Comparison of ENCODE assay signal across 28 mouse cellular contexts in genomic region chr9:48082461-48082860, GRCm38 (mm10).
DNase-seq lines count a peak whose midpoint lies in the region; ATAC-seq and TF ChIP-seq lines count a peak whose summit lies in the region.
"Had no signal": no experiment of that assay in that cellular context is flagged by ENCODE, and none has a peak within 500 bp of the region (broad histone marks: within the 10 kb centered on the region; RNA-seq: fewer than 3 reads in every experiment).

No protein-coding gene starts in this region.

- peaks cover 17% of the 10 kb centered on the region for H3K4me1 ChIP-seq in midbrain, embryonic 10.5 days
- H3K4me1 ChIP-seq in midbrain, postnatal 0 days (ENCODE audit: insufficient read depth, low read length), result no peaks in the 10 kb centered on the region
- peaks cover 23% of the 10 kb centered on the region for H3K4me1 ChIP-seq in forebrain, embryonic 13.5 days
- peaks cover 13% of the 10 kb centered on the region for H3K4me1 ChIP-seq in midbrain, embryonic 15.5 days
- no peaks in the 10 kb centered on the region for H3K4me1 ChIP-seq in heart, adult 2 months (ENCODE audit: control insufficient read depth, insufficient read depth, low read length)
- H3K4me1 ChIP-seq: embryonic facial prominence, embryonic 13.5 days; heart, embryonic 10.5 days; heart, embryonic 15.5 days; intestine, embryonic 15.5 days; liver, embryonic 12.5 days; stomach, embryonic 15.5 days had no signal

- H3K27ac ChIP-seq in midbrain, embryonic 10.5 days (replicated peaks), result 0 out of 2 replicates have a peak overlapping the region, but pooled peaks have one; percentile 43
- no peak overlapping the region for H3K27ac ChIP-seq in midbrain, postnatal 0 days (ENCODE audit: low read depth, low read length)
- peak overlapping the region; percentile 20; the same call in 1 of the 2 replicates for H3K27ac ChIP-seq in forebrain, embryonic 13.5 days
- no peak overlapping the region for H3K27ac ChIP-seq in midbrain, embryonic 15.5 days
- H3K27ac ChIP-seq in heart, adult 2 months, result no peak overlapping the region
- H3K27ac ChIP-seq: embryonic facial prominence, embryonic 13.5 days; heart, embryonic 10.5 days; heart, embryonic 15.5 days; hindbrain, embryonic 15.5 days; intestine, embryonic 15.5 days; kidney, postnatal 0 days; liver, embryonic 12.5 days; stomach, embryonic 15.5 days had no signal

- 31% methylated on average over 6 of the region's 6 CpGs for WGBS in midbrain, embryonic 10.5 days
- WGBS in midbrain, postnatal 0 days, result 27% methylated on average over 6 of the region's 6 CpGs
- WGBS in forebrain, embryonic 13.5 days, result 9% methylated on average over 6 of the region's 6 CpGs
- 16% methylated on average over 6 of the region's 6 CpGs for WGBS in midbrain, embryonic 15.5 days
- 72% methylated on average over 6 of the region's 6 CpGs for WGBS in heart, adult 2 months

- no peak overlapping the region for H3K9ac ChIP-seq in midbrain, postnatal 0 days (replicated peaks; ENCODE audit: low read length, poor library complexity, severe bottlenecking)
- H3K9ac ChIP-seq in forebrain, embryonic 13.5 days, result no peak overlapping the region
- no peak overlapping the region for H3K9ac ChIP-seq in midbrain, embryonic 15.5 days
- no peak overlapping the region for H3K9ac ChIP-seq in heart, adult 2 months (ENCODE audit: low read depth, low read length)
- H3K9ac ChIP-seq: embryonic facial prominence, embryonic 13.5 days; heart, embryonic 15.5 days; hindbrain, embryonic 15.5 days; intestine, embryonic 15.5 days; liver, embryonic 12.5 days; liver, postnatal 0 days; stomach, embryonic 15.5 days had no signal

- no peaks in the 10 kb centered on the region for H3K27me3 ChIP-seq in midbrain, embryonic 10.5 days (ENCODE audit: low read depth, poor library complexity, severe bottlenecking)
- no peaks in the 10 kb centered on the region for H3K27me3 ChIP-seq in midbrain, postnatal 0 days (ENCODE audit: insufficient read depth, low read length)
- no peaks in the 10 kb centered on the region for H3K27me3 ChIP-seq in forebrain, embryonic 13.5 days
- no peaks in the 10 kb centered on the region for H3K27me3 ChIP-seq in midbrain, embryonic 15.5 days (replicated peaks)
- no peaks in the 10 kb centered on the region for H3K27me3 ChIP-seq in heart, adult 2 months (ENCODE audit: control insufficient read depth, insufficient read depth, low read length)
- H3K27me3 ChIP-seq: embryonic facial prominence, embryonic 13.5 days; heart, embryonic 15.5 days; hindbrain, embryonic 15.5 days; intestine, embryonic 15.5 days; liver, embryonic 12.5 days; stomach, embryonic 15.5 days had no signal

- no peak for DNase-seq in midbrain, embryonic 10.5 days (ENCODE audit: low spot score)
- DNase-seq in midbrain, postnatal 0 days (ENCODE audit: low spot score), result no peak
- peak; percentile 16 for DNase-seq in ZHBTc4 (ENCODE audit: low read depth, low spot score)
- DNase-seq in heart, adult 2 months, result no peak
- no peak for DNase-seq in gastrocnemius, adult 18-20 months (ENCODE audit: low spot score)
- DNase-seq: adrenal gland, postnatal 14 days; B cell, adult 2 months; cerebellum, adult 18-20 months; cerebellum, postnatal 10 days; gastrocnemius, postnatal 14 days; kidney, adult 8-10 months; layer of hippocampus, postnatal 36 days; left cerebral cortex, postnatal 4 days; liver, postnatal 0 days; lung, postnatal 36 days; right cerebral cortex, postnatal 25 days; thymus, adult 18-20 months; thymus, postnatal 25 days had no signal

- intact Hi-C loops in heart, adult 2 months (cut with DNase I), result no loop called here

- no peak for TF ChIP-seq EP300 in heart, adult 2 months (IDR thresholded peaks at IDR 0.05; ENCODE audit: insufficient read depth, low read depth, low read length)

- no peak for TF ChIP-seq POLR2A in heart, adult 2 months (IDR thresholded peaks at IDR 0.05; ENCODE audit: insufficient read depth, low read depth, low read length)

- no peak for ATAC-seq in midbrain, postnatal 0 days (ENCODE audit: low FRiP score)
- 0 out of 2 replicates have a peak, but pooled peaks have one; percentile 21 for ATAC-seq in forebrain, embryonic 13.5 days
- peak; percentile 45; the same call in 1 of the 2 replicates for ATAC-seq in midbrain, embryonic 15.5 days (replicated peaks)
- ATAC-seq: intestine, embryonic 15.5 days; liver, embryonic 12.5 days; liver, postnatal 0 days had no signal

- H3K79me2 ChIP-seq in heart, adult 2 months (replicated peaks; ENCODE audit: control insufficient read depth, insufficient read depth, low read length), result no peaks in the 10 kb centered on the region

- no peak overlapping the region for H3K4me2 ChIP-seq in midbrain, postnatal 0 days (ENCODE audit: low read depth, low read length, poor library complexity, severe bottlenecking)
- H3K4me2 ChIP-seq in forebrain, embryonic 13.5 days, result peak overlapping the region; percentile 22; the same call in 1 of the 2 replicates
- H3K4me2 ChIP-seq in midbrain, embryonic 15.5 days, result no peak overlapping the region
- H3K4me2 ChIP-seq: embryonic facial prominence, embryonic 13.5 days; heart, embryonic 15.5 days; hindbrain, embryonic 15.5 days; intestine, embryonic 15.5 days; liver, embryonic 12.5 days; stomach, embryonic 15.5 days had no signal

- no peak overlapping the region for H3K4me3 ChIP-seq in midbrain, embryonic 10.5 days
- no peak overlapping the region for H3K4me3 ChIP-seq in midbrain, postnatal 0 days (ENCODE audit: low read depth, low read length)
- H3K4me3 ChIP-seq in forebrain, embryonic 13.5 days, result no peak overlapping the region
- no peak overlapping the region for H3K4me3 ChIP-seq in midbrain, embryonic 15.5 days
- no peak overlapping the region for H3K4me3 ChIP-seq in heart, adult 2 months
- H3K4me3 ChIP-seq: embryonic facial prominence, embryonic 13.5 days; heart, embryonic 10.5 days; heart, embryonic 15.5 days; hindbrain, embryonic 15.5 days; intestine, embryonic 15.5 days; liver, embryonic 12.5 days; stomach, embryonic 15.5 days had no signal

- TF ChIP-seq CTCF in midbrain, postnatal 0 days (IDR thresholded peaks at IDR 0.05), result no peak
- TF ChIP-seq CTCF in heart, adult 2 months (IDR thresholded peaks at IDR 0.05), result no peak

- H3K9me3 ChIP-seq in midbrain, embryonic 10.5 days (replicated peaks), result no peaks in the 10 kb centered on the region
- H3K9me3 ChIP-seq in midbrain, postnatal 0 days (ENCODE audit: low read length), result no peaks in the 10 kb centered on the region
- no peaks in the 10 kb centered on the region for H3K9me3 ChIP-seq in forebrain, embryonic 13.5 days (replicated peaks)
- H3K9me3 ChIP-seq in midbrain, embryonic 15.5 days, result no peaks in the 10 kb centered on the region
- H3K9me3 ChIP-seq: embryonic facial prominence, embryonic 13.5 days; heart, embryonic 10.5 days; heart, embryonic 15.5 days; hindbrain, embryonic 15.5 days; intestine, embryonic 15.5 days; liver, embryonic 12.5 days; stomach, embryonic 15.5 days had no signal

- no peaks in the 10 kb centered on the region for H3K36me3 ChIP-seq in midbrain, embryonic 10.5 days
- no peaks in the 10 kb centered on the region for H3K36me3 ChIP-seq in midbrain, postnatal 0 days (ENCODE audit: insufficient read depth, low read length)
- H3K36me3 ChIP-seq in forebrain, embryonic 13.5 days (ENCODE audit: poor library complexity, severe bottlenecking), result no peaks in the 10 kb centered on the region
- H3K36me3 ChIP-seq in midbrain, embryonic 15.5 days (replicated peaks), result no peaks in the 10 kb centered on the region
- no peaks in the 10 kb centered on the region for H3K36me3 ChIP-seq in heart, adult 2 months (ENCODE audit: control insufficient read depth, insufficient read depth, low read length)
- H3K36me3 ChIP-seq: embryonic facial prominence, embryonic 13.5 days; heart, embryonic 10.5 days; heart, embryonic 15.5 days; hindbrain, embryonic 15.5 days; intestine, embryonic 15.5 days; liver, embryonic 12.5 days; stomach, embryonic 15.5 days had no signal

Comparison
In these comparisons a context has a peak if more than half of its experiments do, and no peak if none do; other contexts are left out.
1. H3K27ac ChIP-seq: peak in midbrain, embryonic 10.5 days (single experiment) and forebrain, embryonic 13.5 days (single experiment); none in midbrain, postnatal 0 days (single experiment), midbrain, embryonic 15.5 days (single experiment) and heart, adult 2 months (single experiment).